Mouse (Mus musculus) gastrocnemius, adult 2 months (tissue): ENCODE data around the gene Dennd1b. TPM values are rescaled to one million over a fixed set of nuclear protein-coding genes. Genes with fewer than 3 reads are reported as not detected.

Experiments used
- DNase-seq: peaks from one replicate; pipeline ENCODE4 v3.0.0; 2022
- H3K27ac ChIP-seq: fragments of 200-600 bp; 2 replicates; pipeline ENCODE4 v1.8.1; 2022; ENCODE audit warnings: mild to moderate bottlenecking
- H3K4me3 ChIP-seq: fragments of 200-600 bp; 2 replicates; pipeline ENCODE4 v1.8.1; 2022; ENCODE audit warnings: mild to moderate bottlenecking, moderate library complexity
- CTCF ChIP-seq: fragments of 200-600 bp; IDR thresholded peaks from 2 replicates; pipeline ENCODE4 v1.8.1; 2022; ENCODE audit warnings: antibody characterized with exemption, mild to moderate bottlenecking, moderate library complexity
- intact Hi-C: fragments of 180-260 bp; cut with DNase I; formaldehyde crosslinking; loops from one replicate; pipeline ENCODE4 v1.15.1; 2025
- total RNA-seq, 2 experiments: library from RNA; stranded (reverse); gene quantifications; 2 replicates each; pipeline ENCODE4 v1.2.3; 2021

Gene Dennd1b
- total RNA-seq, 2 experiments from 2014 or later: 20.4 to 22.8 TPM

- intact Hi-C loops: loop anchor here (5.0 kb wide), 1 partner anchor 33 kb away; no protein-coding TSS in a partner anchor
- H3K27ac ChIP-seq: no peak overlapping the region
- no peak overlapping the region for H3K4me3 ChIP-seq
Measured at GRCm38 (mm10) chr1:138965511-138965910, 2.3 kb downstream of the Dennd1b start.

DNA sequence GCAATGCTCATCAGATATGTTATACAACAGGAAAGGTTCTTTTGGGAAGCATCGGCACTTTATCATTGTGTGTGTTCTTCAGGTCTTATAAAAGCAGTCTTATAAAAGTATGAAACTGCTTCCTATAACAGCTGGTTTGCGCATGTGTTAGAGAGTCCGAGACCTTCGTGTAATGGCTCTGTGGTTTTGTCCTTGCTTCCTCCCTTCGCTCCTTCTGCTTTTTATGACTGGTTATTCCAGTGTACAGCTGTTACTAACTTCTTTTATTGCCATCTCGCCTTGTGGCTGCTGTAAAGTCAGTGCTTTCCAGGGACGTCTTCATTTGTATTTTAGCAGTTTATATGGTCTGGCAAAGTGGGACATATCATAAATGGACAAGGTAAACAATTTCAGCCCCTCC is 4.2 kb downstream of the Dennd1b start:
- H3K27ac ChIP-seq: peak overlapping the region; percentile 43
- no peak for TF ChIP-seq CTCF
- intact Hi-C loops: loop anchor here (5.0 kb wide), 1 partner anchor 35 kb away; no protein-coding TSS in a partner anchor
- no peak overlapping the region for H3K4me3 ChIP-seq
- no peak for DNase-seq

More at GRCm38 (mm10) chr1:138965511-138965910, 2.3 kb downstream of the Dennd1b start:
- no peak for TF ChIP-seq CTCF
- DNase-seq: no peak

- no peak for DNase-seq
- H3K27ac ChIP-seq: peak overlapping the region; percentile 65
- TF ChIP-seq CTCF: no peak
- intact Hi-C loops: no loop called here
- H3K4me3 ChIP-seq: peak overlapping the region; percentile 35
Measured at GRCm38 (mm10) chr1:138970053-138970452, 6.8 kb downstream of the Dennd1b start.

- TF ChIP-seq CTCF: no peak
- intact Hi-C loops: no loop called here
- no peak overlapping the region for H3K27ac ChIP-seq
- DNase-seq: no peak
- no peak overlapping the region for H3K4me3 ChIP-seq
Measured at GRCm38 (mm10) chr1:138973541-138974224, 10.4 kb downstream of the Dennd1b start.

- Histone ChIP-seq H3K27ac (no peak overlapping the region), H3K4me3 (no peak overlapping the region)
- intact Hi-C loops: no loop called here
- TF ChIP-seq CTCF: no peak
- no peak for DNase-seq
Measured at GRCm38 (mm10) chr1:138974836-138975235, 11.6 kb downstream of the Dennd1b start.

DNA sequence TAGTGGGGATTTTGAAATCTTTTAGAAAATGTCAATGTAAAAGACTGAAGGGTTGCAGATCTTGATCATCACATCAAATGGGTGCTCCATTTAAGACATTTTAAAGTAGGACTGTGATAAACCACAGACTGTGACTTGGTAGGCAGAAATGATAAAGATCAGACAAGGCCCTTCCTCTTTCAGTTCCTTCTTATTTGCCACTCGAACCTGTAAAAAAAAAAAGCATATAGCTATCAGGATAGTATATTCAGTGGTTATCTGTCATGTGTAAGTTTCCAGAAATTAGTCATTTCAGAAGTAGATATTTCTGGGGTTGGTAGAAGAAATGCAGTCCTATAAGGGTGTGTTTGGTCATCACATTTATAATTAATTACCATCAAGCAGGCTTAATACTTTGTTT is 12.7 kb downstream of the Dennd1b start:
- no peak overlapping the region for H3K4me3 ChIP-seq
- TF ChIP-seq CTCF: no peak
- intact Hi-C loops: no loop called here
- no peak overlapping the region for H3K27ac ChIP-seq
- DNase-seq: no peak

- Histone ChIP-seq H3K27ac (peak overlapping the region; percentile 81), H3K4me3 (peak overlapping the region; percentile 47)
- peak; percentile 61 for DNase-seq
- intact Hi-C loops: no loop called here
- no peak for TF ChIP-seq CTCF
Measured at GRCm38 (mm10) chr1:138982203-138982602, 19.0 kb downstream of the Dennd1b start.

DNA sequence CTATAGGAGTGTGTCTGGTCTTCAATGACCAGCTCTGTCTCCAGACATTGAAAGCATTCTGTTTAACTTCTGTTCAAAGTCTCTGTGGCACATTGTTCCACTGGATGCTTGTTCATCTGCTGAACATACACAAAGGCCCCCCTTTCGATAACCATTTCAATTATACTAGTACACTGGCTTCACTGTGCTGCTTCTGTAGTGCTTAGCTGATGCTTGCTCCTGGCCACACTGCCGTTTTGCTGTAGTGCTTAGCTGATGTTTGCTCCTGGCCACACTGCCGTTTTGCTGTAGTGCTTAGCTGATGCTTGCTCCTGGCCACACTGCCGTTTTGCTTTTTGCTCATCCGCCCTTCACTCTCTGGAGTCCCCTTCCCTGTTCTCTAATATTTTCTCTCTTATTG is 19.4 kb downstream of the Dennd1b start:
- no peak for TF ChIP-seq CTCF
- H3K27ac ChIP-seq: peak overlapping the region; percentile 81
- DNase-seq: no peak
- intact Hi-C loops: no loop called here
- H3K4me3 ChIP-seq: peak overlapping the region; percentile 47

DNA sequence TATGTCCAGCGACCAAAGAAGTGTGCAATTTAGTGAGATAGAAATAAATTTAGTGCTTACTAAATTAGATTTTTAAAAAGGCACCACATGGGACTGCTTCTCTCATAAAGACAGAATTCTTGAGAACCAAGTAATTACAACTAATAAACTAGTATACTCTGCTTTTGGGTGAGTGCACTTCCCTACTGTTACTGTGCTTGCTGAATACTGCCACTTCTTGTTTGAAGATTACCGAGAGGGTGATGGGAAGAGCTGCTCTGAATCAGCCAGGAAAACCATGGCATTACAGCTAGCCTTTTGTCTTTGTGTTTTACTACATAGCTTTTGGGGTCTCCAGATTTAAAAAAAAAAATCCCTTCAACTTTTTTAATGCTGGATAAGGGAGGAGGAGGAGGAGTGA is 19.8 kb downstream of the Dennd1b start:
- intact Hi-C loops: no loop called here
- no peak for TF ChIP-seq CTCF
- H3K27ac ChIP-seq: peak overlapping the region; percentile 81
- H3K4me3 ChIP-seq: peak overlapping the region; percentile 47
- no peak for DNase-seq

- H3K27ac ChIP-seq: peak overlapping the region; percentile 81
- DNase-seq: no peak
- TF ChIP-seq CTCF: no peak
- intact Hi-C loops: no loop called here
- H3K4me3 ChIP-seq: peak overlapping the region; percentile 47
Measured at GRCm38 (mm10) chr1:138983465-138983864, 20.2 kb downstream of the Dennd1b start.

DNA sequence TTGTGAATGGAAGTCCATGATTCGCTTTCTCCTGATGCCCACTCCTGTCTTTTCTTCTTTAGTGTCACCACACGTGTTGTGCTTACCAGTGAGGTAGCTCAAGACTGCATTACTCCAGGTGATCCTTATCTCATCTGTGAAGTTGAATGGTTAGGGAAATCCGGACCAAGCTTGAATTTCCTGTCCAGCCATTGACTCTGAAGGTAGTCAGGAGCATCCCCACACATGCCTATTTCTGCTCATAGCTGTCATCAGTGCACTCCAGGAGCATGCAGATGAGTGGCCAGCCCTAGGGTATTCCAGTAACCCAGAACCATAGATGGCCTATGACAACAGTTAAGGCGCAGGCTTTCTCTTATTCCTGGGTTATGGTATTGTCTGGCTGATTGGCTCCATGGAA is 20.9 kb downstream of the Dennd1b start:
- intact Hi-C loops: no loop called here
- Histone ChIP-seq H3K4me3 (no peak overlapping the region; the same call in 1 of the 2 replicates), H3K27ac (peak overlapping the region; percentile 81; the same call in 1 of the 2 replicates)
- DNase-seq: no peak
- TF ChIP-seq CTCF: no peak

DNA sequence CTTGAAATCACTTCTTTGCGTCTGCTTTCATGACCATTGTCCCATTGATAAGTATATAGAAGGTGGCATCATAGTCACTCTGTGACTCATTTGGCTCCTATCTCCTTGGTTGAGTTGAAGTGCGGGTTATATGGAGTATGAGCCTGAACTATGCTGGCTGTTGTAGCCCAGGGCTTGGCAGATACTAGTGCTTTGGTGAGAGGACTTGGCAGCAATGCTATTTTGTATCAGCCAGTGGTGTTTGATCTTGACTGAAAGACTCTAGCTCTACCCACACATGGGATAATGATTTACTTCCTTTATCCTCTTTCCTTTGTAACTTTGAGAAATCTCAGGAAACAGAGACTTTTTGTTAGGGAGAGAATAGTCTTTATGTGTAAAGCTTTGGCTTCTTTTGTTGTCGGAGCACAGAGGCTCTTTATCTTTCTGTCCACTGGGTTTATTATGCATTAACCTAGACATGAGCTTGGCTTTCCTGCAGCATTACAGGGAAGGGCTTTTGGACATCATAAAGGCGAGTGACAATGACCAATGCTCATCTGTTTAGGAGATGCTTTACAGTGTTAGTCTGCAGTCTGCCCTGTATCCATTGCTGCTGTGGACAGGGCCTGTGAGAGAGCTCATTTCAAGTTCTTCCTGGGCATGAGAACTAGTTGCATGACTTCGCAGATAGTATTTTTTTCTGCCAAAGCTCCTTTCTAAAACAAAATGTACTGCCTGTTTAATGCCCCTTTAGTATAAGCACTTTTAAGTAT is 29.3 kb downstream of the Dennd1b start:
- no peak for TF ChIP-seq CTCF
- intact Hi-C loops: no loop called here
- no peak overlapping the region for H3K4me3 ChIP-seq
- no peak overlapping the region for H3K27ac ChIP-seq
- no peak for DNase-seq

GRCm38 (mm10) chr1:138995621-138996380 is 32.6 kb downstream of the Dennd1b start:
- TF ChIP-seq CTCF: no peak
- Histone ChIP-seq H3K27ac (no peak overlapping the region), H3K4me3 (no peak overlapping the region)
- no peak for DNase-seq
- intact Hi-C loops: no loop called here
